Mouse (Mus musculus) adrenal gland, adult 18-20 months (tissue): ENCODE results near the gene Tcap. TPM values are rescaled to one million over a fixed set of nuclear protein-coding genes. Genes with fewer than 3 reads are reported as not detected.

Source experiments
- DNase-seq, 2 experiments: peaks; one replicate each; pipeline ENCODE4 v3.0.0; 2021 to 2022; ENCODE audit warnings: low spot score in 2 of 2
- total RNA-seq, 2 experiments: library from RNA; stranded (reverse); gene quantifications; 1 replicate in 1 of 2; 2 replicates in 1 of 2; pipeline ENCODE4 v1.2.3; 2021

Tcap gene
- total RNA-seq, 2 experiments from 2014 or later, result 3.5 TPM; not detected in 1

DNA sequence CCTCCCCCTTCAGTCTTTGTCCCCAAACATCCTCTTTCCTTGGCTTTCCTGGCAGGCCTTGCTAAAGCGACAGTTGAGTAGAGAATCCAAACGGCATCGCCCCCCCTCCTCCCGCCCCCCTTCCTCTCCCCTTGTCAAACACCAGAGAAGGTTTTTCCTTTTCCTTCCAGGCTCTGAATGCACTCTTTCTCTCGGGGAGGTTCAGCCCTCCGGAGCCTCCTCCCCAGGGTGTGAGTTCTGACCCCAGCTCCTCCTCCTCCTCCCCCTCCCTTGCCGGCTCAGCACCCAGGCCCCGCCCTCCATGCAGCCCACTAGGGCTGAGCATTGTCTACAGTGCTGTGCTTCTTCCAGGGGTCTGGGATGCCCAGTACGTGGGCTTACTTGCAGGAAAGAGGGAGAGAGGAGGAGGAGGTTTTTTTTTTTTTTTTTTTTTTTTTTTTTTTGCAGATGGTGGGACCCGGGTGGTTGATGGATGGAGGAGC is 25.8 kb downstream of the Tcap start:
- DNase-seq, result no peak

DNA sequence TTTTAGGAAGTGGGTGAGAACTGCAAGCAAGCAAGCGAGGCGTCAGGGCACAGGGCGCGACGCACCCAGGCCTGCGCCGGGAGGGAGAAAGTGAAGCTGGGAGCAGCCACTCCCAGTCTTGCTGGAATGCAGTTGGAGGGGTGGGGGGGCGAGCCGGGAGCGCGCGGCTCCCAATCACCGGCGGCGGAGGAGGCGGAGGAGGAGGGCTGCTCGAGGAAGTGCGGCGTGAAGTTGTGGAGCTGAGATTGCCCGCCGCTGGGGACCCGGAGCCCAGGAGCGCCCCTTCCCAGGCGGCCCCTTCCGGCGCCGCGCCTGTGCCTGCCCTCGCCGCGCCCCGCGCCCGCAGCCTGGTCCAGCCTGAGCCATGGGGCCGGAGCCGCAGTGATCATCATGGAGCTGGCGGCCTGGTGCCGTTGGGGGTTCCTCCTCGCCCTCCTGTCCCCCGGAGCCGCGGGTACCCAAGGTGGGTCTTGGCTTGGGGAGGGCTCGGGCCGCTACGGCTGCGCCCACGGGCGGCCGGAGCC is 28.7 kb downstream of the Tcap start, which contains the start of gene Erbb2:
TSS of gene Erbb2 (plus strand) at position 198 of the 524 bp plus-strand sequence.
- peak; percentile 48 to 54 for DNase-seq

DNA sequence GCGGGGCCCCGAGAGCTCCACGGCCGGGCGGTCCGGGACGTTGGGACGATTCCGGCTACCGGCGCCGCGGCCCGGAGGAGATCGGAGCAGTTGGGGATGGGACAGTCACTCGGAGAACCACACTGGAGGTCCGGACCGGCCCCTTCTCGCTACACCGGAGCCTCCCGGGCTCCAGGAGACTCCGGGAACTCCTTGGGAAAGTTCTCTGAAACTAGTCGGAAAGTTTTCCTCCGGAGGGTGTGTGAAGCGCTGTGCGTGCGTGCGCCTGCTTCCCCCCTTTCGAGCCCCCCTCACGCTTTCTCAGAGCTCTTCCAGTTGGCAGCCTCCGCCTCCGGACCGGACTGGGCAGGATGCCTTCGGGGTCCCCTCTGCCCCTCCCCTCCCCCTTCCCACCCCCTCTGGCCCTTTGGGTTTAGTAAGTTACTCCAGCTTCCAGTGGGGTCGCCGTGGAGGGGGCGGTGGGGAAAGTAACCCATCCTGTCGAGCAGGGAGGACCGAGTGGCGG is 29.2 kb downstream of the Tcap start:
- no peak for DNase-seq

DNA sequence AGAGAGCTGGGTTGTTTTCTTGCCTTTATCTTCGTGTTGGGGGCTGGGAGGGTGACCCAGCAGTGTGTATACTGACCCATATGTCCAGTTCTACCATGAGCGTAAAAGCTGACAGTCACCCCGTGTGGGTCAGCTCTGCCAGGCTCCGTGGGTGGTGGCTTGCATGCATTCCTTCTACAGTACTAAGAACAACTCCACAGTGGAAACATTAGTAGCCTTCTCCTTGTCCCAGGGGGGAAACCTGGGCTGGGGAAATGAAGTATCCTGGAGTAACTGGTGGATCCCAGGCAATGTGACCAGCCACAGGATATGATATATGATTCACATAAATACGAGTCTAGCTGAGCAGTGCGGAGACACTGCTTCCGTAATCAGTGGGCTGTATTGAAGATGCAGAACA is 30.1 kb downstream of the Tcap start:
- no peak for DNase-seq

DNA sequence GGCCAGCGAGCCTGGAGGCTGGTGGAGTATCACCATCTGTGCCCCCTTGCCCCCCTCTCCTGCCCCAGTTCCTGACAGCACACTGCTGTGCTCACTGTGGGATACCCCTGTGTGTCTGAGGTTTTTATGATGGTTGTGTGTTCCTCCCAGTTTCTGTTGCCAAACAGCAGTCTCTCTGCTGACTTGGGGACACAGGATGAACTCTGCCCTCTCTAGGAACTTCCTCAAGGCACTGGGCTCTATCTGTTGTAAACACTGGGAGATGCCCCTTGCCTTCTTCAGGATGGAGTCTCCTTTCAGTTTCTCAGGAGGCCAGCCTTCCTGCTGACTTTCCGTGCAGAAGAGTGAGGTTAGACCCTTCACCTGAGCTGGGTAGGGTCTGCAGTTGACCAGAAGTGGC is 30.6 kb downstream of the Tcap start:
- DNase-seq, result no peak

DNA sequence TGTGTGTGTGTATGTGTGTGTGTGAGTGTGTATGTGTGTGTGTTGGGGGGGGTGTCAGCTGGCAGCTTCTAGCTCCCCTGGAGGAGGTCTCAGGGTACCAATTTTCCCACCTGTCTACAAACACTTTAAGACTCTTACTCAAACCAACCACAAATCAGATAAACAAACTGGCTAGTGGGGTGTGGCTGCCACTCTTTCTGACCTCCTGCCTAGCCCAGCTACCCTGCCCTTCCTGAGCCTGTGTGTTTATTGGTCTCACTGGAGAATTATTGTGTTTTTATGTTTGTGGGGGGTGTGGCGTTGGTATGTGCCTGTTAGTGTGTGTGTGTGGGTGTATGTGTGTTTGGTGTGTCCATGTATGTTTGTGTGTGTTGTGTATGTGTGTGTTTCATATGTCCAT is 33.5 kb downstream of the Tcap start:
- no peak for DNase-seq

DNA sequence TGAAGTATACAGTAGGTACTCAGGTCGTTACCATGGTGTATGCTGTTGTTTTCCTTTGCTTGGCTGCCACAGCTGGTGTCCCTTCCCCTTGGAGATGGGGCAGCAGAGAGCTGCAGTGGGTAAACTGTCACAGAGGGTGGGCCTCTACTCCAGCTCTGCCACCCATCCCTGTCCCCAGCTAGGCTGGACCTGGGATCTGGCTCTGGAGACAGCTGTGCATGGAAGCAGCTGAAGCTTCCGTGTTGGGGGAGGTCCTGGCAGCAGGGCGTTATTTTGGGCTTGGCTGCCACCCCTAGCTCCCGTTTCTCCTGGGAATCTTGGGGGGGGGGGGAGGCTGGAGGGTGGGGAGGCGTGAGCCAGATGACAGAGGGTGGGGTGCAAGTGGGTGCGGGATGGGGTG is 34.7 kb downstream of the Tcap start:
- DNase-seq, result no peak

DNA sequence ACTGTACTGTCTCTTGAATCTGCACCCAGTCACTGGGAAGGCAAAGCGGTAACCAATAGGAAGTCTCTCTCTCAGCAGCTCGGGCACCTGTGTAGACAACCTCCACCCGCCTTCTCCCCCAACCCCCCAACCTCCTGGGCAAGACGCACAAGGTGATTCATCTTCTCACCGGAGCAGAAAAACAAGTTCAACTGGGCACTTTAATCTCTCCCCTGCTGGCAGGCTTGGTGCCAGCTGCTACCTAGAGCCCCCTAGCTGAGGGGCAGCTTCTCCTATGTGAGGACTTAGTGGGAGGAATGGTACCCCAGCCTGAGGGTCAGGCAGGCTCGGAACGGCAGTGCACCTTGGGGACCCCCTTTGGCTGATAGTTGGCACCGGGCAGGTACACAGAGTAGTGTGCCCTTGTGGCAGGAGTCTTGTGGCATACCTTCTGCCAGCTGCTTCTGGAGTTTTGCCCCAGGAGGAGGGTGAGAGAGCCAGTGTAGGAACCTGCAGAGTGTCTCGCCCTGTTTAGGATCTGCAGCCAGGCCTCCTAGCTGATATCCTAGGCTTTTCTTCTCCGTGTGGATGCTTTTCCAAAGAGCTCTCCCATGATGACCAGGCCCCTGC is 35.4 kb downstream of the Tcap start:
- DNase-seq, result no peak

DNA sequence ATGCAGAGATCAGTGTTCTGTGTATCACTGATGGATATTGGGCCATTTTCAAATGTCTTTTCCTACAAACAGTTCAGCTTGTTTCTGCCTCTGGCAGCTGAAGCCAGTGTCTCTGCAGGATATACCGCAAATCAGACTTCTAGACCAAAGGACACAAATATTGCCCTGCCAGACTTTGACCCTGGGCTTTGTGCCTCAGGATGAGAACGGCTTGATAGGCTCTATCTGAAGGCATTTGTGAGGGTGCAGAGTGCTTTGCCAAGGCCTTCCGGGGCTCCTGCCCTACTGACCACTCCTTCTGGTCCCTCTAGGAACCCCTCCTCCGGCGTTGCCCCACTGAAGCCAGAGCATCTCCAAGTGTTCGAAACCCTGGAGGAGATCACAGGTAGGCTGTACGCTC is 43.0 kb downstream of the Tcap start:
- DNase-seq, result no peak

DNA sequence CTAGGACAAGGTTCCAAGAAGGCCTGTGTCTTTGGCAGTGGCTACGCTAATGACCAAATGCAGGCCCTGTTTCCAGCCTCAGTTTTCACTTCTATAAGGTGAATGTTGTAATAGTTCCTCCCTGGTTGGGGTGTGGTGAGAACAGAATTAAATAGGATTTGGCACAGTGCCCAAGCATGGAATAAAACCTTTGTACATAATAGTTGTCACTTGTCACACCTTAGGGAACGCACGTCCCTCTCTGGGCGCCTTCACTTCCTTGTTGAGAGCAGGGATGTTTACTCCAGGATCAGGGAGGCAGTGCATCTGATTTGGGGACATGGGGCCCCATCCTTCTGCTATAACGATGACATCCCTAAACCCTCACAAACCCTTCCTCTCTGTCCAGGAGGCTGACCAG is 44.8 kb downstream of the Tcap start:
- DNase-seq, result no peak

DNA sequence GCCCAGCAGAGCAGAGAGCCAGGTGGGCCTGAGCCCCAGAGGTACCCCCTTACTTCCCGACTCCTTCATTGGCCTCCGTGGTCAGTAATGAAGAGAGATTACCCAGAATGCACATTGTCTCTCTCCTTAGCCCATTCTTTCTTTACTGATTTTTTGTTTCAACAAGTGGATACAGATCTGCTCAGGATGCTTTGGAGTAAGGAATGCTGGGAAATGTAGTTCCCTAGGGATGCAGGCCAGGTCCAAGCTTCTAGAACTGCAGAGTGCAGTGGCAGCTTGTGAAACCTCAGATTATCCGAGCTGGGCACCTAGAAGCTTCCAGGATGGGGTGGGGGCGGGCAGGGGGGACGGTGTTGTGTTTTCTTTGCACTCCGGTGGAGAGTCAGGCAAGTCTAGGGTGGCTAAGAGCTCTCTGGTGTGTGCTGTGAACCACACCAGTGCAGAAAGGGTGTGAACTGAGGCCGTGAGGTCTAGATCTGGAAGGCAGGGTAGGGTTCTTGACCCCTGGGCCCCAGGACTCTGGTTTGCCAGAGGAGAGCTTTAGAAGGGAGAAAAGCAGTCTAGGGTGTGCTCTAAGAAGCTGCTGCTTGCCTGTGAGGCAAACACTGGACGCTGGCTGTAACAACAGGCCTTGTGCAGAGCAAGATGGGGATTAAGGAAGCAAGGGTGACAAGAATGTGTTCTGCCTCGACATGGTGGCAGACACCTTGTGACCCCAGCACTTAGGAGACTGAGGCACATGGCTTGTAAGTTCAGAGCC is 48.3 kb downstream of the Tcap start:
- DNase-seq, result no peak

Other genes starting within 250 kb of the Tcap start
- gene Fbxl20, start 233.4 kb upstream of the Tcap start, total RNA-seq, result 10 to 100 TPM; 21.6 to 27.7 TPM
- 10 to 100 TPM; 41.4 to 66.1 TPM for gene Med1, start 190.5 kb upstream of the Tcap start, total RNA-seq
- gene Cdk12, start 180.8 kb upstream of the Tcap start, total RNA-seq, result 10 to 100 TPM; 39.2 to 45.6 TPM
- not detected for gene Neurod2, start 54.2 kb upstream of the Tcap start, total RNA-seq
- gene Ppp1r1b, start 35.4 kb upstream of the Tcap start, total RNA-seq, result under 1 TPM; 0.27 to 0.32 TPM
- gene Stard3, start 25.4 kb upstream of the Tcap start, total RNA-seq, result 10 to 100 TPM; 23.4 to 24.4 TPM
- gene Pnmt, start 2.6 kb downstream of the Tcap start, total RNA-seq, result 100 to 1,000 TPM; 313 to 497 TPM
- gene Pgap3, start 16.7 kb downstream of the Tcap start, total RNA-seq, result 1 to 10 TPM; 5.3 to 6.2 TPM
- gene Erbb2, start 28.7 kb downstream of the Tcap start, total RNA-seq, result 1 to 10 TPM; 2.5 to 3.4 TPM
- gene Mien1, start 55.2 kb downstream of the Tcap start, total RNA-seq, result 10 to 100 TPM; 89.5 to 94.5 TPM
- under 1 TPM; 0.30 to 0.61 TPM for gene Grb7, start 62.6 kb downstream of the Tcap start, total RNA-seq
- under 1 TPM; 0.46 to 0.86 TPM for gene Ikzf3, start 162.2 kb downstream of the Tcap start, total RNA-seq
- under 1 TPM; 0.22 to 0.43 TPM for gene Zpbp2, start 167.3 kb downstream of the Tcap start, total RNA-seq
- gene Ormdl3, start 203.6 kb downstream of the Tcap start, total RNA-seq, result 100 to 1,000 TPM; 118 to 184 TPM
- not detected for gene Lrrc3c, start 214.5 kb downstream of the Tcap start, total RNA-seq
- gene Gm12355, start 241.8 kb downstream of the Tcap start, total RNA-seq, result 10 to 100 TPM; 10.4 to 11.6 TPM
- 10 to 100 TPM; 15.6 to 19.6 TPM for gene Gsdma3, start 242.5 kb downstream of the Tcap start, total RNA-seq